8 mouse cellular contexts compared by ENCODE assay signal in the genomic region with DNA sequence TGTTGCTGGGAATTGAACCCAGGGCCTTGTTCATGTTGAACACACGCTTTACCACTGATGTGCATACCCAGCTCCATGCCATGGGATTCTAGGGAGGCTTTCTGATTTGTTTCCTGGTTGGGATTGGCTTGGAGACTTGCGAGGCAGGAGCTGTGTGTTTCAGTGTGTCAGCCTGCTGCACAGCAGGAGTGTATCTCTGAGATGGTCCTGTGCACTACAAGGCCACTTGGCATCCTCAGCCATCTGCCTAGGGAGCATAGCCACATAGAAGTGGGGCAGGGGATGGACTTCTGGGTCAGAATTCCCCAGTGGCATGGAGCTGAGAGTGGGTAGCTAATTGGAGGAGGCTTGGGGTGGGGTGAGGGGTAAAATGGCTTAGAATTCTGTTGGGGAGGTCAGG.
DNase-seq lines count a peak whose midpoint lies in the region; ATAC-seq lines count a peak whose summit lies in the region.

No protein-coding gene starts in this region.

- H3K4me1 ChIP-seq in kidney, embryonic 15.5 days = peaks cover 63% of the 10 kb centered on the region
- H3K4me1 ChIP-seq in embryonic facial prominence, embryonic 14.5 days (ENCODE audit: control insufficient read depth, insufficient read depth, low read length) = peaks cover 27% of the 10 kb centered on the region
- peaks cover 51% of the 10 kb centered on the region for H3K4me1 ChIP-seq in limb, embryonic 13.5 days

- H3K36me3 ChIP-seq in kidney, embryonic 15.5 days = no peaks in the 10 kb centered on the region
- no peaks in the 10 kb centered on the region for H3K36me3 ChIP-seq in embryonic facial prominence, embryonic 14.5 days (ENCODE audit: control insufficient read depth, insufficient read depth, low read length)
- no peaks in the 10 kb centered on the region for H3K36me3 ChIP-seq in limb, embryonic 13.5 days

- no peak for DNase-seq in kidney, postnatal 14 days
- peak; percentile 54 for DNase-seq in cerebellum, adult 9-11 months
- no peak for DNase-seq in embryonic facial prominence, embryonic 14.5 days (ENCODE audit: low spot score)
- no peak for DNase-seq in layer of hippocampus, adult 9-10 months (ENCODE audit: low spot score)
- DNase-seq in layer of hippocampus, adult 9-11 months = no peak
- DNase-seq in urinary bladder, postnatal 4 days (ENCODE audit: low spot score in 2 of 2) = no peak

- no peaks in the 10 kb centered on the region for H3K27me3 ChIP-seq in kidney, embryonic 15.5 days
- H3K27me3 ChIP-seq in embryonic facial prominence, embryonic 14.5 days (replicated peaks; ENCODE audit: control insufficient read depth, insufficient read depth, low read length) = no peaks in the 10 kb centered on the region
- no peaks in the 10 kb centered on the region for H3K27me3 ChIP-seq in limb, embryonic 13.5 days

- peak overlapping the region; percentile 92 for H3K27ac ChIP-seq in kidney, embryonic 15.5 days
- peak overlapping the region; percentile 54; the same call in 1 of the 2 replicates for H3K27ac ChIP-seq in embryonic facial prominence, embryonic 14.5 days (replicated peaks; ENCODE audit: low read depth, low read length)
- H3K27ac ChIP-seq in limb, embryonic 13.5 days = peak overlapping the region; percentile 67; the same call in 1 of the 2 replicates

- no peaks in the 10 kb centered on the region for H3K9me3 ChIP-seq in kidney, embryonic 15.5 days (replicated peaks)
- H3K9me3 ChIP-seq in embryonic facial prominence, embryonic 14.5 days (ENCODE audit: control insufficient read depth, low read length) = no peaks in the 10 kb centered on the region
- no peaks in the 10 kb centered on the region for H3K9me3 ChIP-seq in limb, embryonic 13.5 days

- H3K4me3 ChIP-seq in kidney, embryonic 15.5 days (replicated peaks) = no peak overlapping the region
- H3K4me3 ChIP-seq in embryonic facial prominence, embryonic 14.5 days (ENCODE audit: low read depth, low read length) = no peak overlapping the region
- H3K4me3 ChIP-seq in limb, embryonic 13.5 days = no peak overlapping the region

- no peak for ATAC-seq in kidney, embryonic 15.5 days (replicated peaks; ENCODE audit: low FRiP score)
- no peak for ATAC-seq in embryonic facial prominence, embryonic 14.5 days (ENCODE audit: low read depth)
- no peak for ATAC-seq in limb, embryonic 13.5 days (ENCODE audit: low FRiP score, low read depth)

- 72% methylated on average over 2 of the region's 2 CpGs for WGBS in kidney, embryonic 15.5 days
- 78% methylated on average over 2 of the region's 2 CpGs for WGBS in embryonic facial prominence, embryonic 14.5 days
- WGBS in limb, embryonic 13.5 days = 78% methylated on average over 2 of the region's 2 CpGs

- no peak overlapping the region for H3K4me2 ChIP-seq in kidney, embryonic 15.5 days
- no peak overlapping the region for H3K4me2 ChIP-seq in embryonic facial prominence, embryonic 14.5 days (ENCODE audit: low read depth, low read length)
- no peak overlapping the region for H3K4me2 ChIP-seq in limb, embryonic 13.5 days (replicated peaks)

- no peak overlapping the region for H3K9ac ChIP-seq in kidney, embryonic 15.5 days
- H3K9ac ChIP-seq in embryonic facial prominence, embryonic 14.5 days (ENCODE audit: low read depth, low read length) = no peak overlapping the region
- no peak overlapping the region for H3K9ac ChIP-seq in limb, embryonic 13.5 days
